Mouse (Mus musculus) intestine, postnatal 0 days (tissue): Measurements from ENCODE around the gene Lrguk. TPM values are rescaled to one million over a fixed set of nuclear protein-coding genes. Genes with fewer than 3 reads are reported as not detected.

Experiments
- ATAC-seq: fragments of 200-750 bp; cut with Nextera tagmentation; 2 replicates; pipeline ENCODE4 v1.8.0; 2017; ENCODE audit warnings: mild to moderate bottlenecking, moderate TSS enrichment, moderate library complexity
- H3K27ac ChIP-seq: fragments of 300-500 bp; sonication (generic); 2 replicates; pipeline ENCODE4 v1.5.1; 2014; ENCODE audit warnings: mild to moderate bottlenecking, low read depth, low read length, moderate library complexity
- H3K27me3 ChIP-seq: fragments of 300-500 bp; sonication (generic); replicated peaks from 2 replicates; pipeline ENCODE4 v1.6.1; 2014; ENCODE audit warnings: low read length, mixed read lengths; ENCODE audit not compliant: control insufficient read depth, insufficient read depth
- H3K36me3 ChIP-seq: fragments of 300-500 bp; sonication (generic); 2 replicates; pipeline ENCODE4 v1.6.1; 2014; ENCODE audit warnings: mild to moderate bottlenecking, moderate library complexity; ENCODE audit not compliant: control insufficient read depth, insufficient read depth
- H3K4me1 ChIP-seq: fragments of 300-500 bp; sonication (generic); replicated peaks from 2 replicates; pipeline ENCODE4 v1.6.1; 2014; ENCODE audit warnings: antibody characterized with exemption, low read length, mixed read lengths; ENCODE audit not compliant: control insufficient read depth, insufficient read depth
- H3K4me2 ChIP-seq: fragments of 300-500 bp; sonication (generic); replicated peaks from 2 replicates; pipeline ENCODE4 v1.6.1; 2014; ENCODE audit warnings: low read depth, mild to moderate bottlenecking, moderate library complexity
- H3K4me3 ChIP-seq: fragments of 300-500 bp; sonication (generic); 2 replicates; pipeline ENCODE4 v1.5.1; 2014; ENCODE audit warnings: low read depth, low read length
- H3K9ac ChIP-seq: fragments of 300-500 bp; sonication (generic); 2 replicates; pipeline ENCODE4 v1.6.1; 2014; ENCODE audit warnings: mild to moderate bottlenecking, low read depth, low read length
- H3K9me3 ChIP-seq: fragments of 300-500 bp; sonication (generic); 2 replicates; pipeline ENCODE4 v1.6.1; 2016; ENCODE audit warnings: mixed run types; ENCODE audit not compliant: control insufficient read depth
- CTCF ChIP-seq: sonication (generic); IDR thresholded peaks from 2 replicates; pipeline ENCODE4 v1.5.1; 2016; ENCODE audit warnings: low read depth, mild to moderate bottlenecking, control low read depth, antibody characterized with exemption, moderate library complexity
- whole genome bisulfite sequencing: fragments of 180-500 bp; shearing (Covaris S2); extraction: QIAGEN DNeasy Blood & Tissue Kit; methylation state at CpG from one replicate; pipeline ENCODE4 v1.1.7; 2014; 5-methylcytosine and 5-hydroxymethylcytosine counted together
- polyA plus RNA-seq: library from polyadenylated mRNA; unstranded; fragments of >200 nt; fragmentation: Nextera tagmentation; extraction: Ambion mirVana; gene quantifications from 2 replicates; pipeline ENCODE4 v1.2.1, GENCODE M21; 2015

Gene Lrguk
- polyA plus RNA-seq, 1 experiment from 2014 or later: 0.16 TPM

- peak; percentile 41 for TF ChIP-seq CTCF
- Histone ChIP-seq H3K36me3 (no peaks in the 10 kb centered on the region), H3K4me1 (no peaks in the 10 kb centered on the region), H3K27me3 (no peaks in the 10 kb centered on the region), H3K4me2 (no peak overlapping the region), H3K9ac (no peak overlapping the region), H3K9me3 (no peaks in the 10 kb centered on the region), H3K4me3 (no peak overlapping the region), H3K27ac (no peak overlapping the region)
- no peak for ATAC-seq
- WGBS: 85% methylated on average over 3 of the region's 3 CpGs
These were observed 44.7 kb downstream of the Lrguk start for GRCm38 (mm10) chr6:34073931-34074442.

DNA sequence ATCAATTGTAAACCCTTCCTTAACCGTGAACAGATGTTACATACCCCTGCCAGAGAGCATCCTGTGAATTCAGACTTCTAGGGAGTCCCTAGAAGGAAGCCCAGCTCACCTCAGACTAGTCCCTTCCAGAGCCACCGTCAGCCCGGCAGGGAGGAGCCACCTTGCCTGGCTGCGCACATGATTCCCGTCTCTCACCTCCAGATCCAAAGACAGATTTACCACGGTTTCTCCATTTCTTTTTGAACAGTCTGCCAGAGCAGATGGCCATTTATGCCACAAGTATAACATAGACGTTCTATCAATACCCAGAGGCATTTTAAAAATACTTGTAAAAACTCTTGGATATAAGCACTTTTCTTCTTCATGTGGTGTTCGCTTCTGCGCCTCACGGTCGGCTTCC, 46.3 kb downstream of the Lrguk start:
- no peaks in the 10 kb centered on the region for H3K9me3 ChIP-seq
- H3K4me3 ChIP-seq: no peak overlapping the region
- 83% methylated on average over 11 of the region's 11 CpGs for WGBS
- ATAC-seq: no peak
- H3K4me1 ChIP-seq: no peaks in the 10 kb centered on the region
- no peaks in the 10 kb centered on the region for H3K36me3 ChIP-seq
- no peaks in the 10 kb centered on the region for H3K27me3 ChIP-seq
- TF ChIP-seq CTCF: no peak
- H3K4me2 ChIP-seq: no peak overlapping the region
- no peak overlapping the region for H3K9ac ChIP-seq
- H3K27ac ChIP-seq: no peak overlapping the region

- 92% methylated on average over 5 of the region's 5 CpGs for WGBS
- Histone ChIP-seq H3K27ac (no peak overlapping the region), H3K27me3 (no peaks in the 10 kb centered on the region), H3K4me3 (no peak overlapping the region), H3K9me3 (no peaks in the 10 kb centered on the region), H3K4me1 (no peaks in the 10 kb centered on the region), H3K9ac (no peak overlapping the region), H3K4me2 (no peak overlapping the region), H3K36me3 (no peaks in the 10 kb centered on the region)
- TF ChIP-seq CTCF: no peak
- ATAC-seq: no peak
These were observed 54.2 kb downstream of the Lrguk start for GRCm38 (mm10) chr6:34083471-34083870.

GRCm38 (mm10) chr6:34087701-34088100, 58.5 kb downstream of the Lrguk start:
- no peaks in the 10 kb centered on the region for H3K9me3 ChIP-seq
- H3K36me3 ChIP-seq: no peaks in the 10 kb centered on the region
- ATAC-seq: no peak
- H3K4me3 ChIP-seq: no peak overlapping the region
- no peak overlapping the region for H3K9ac ChIP-seq
- H3K27me3 ChIP-seq: no peaks in the 10 kb centered on the region
- WGBS: 96% methylated on average over 4 of the region's 4 CpGs
- H3K4me1 ChIP-seq: no peaks in the 10 kb centered on the region
- TF ChIP-seq CTCF: no peak
- H3K4me2 ChIP-seq: no peak overlapping the region
- H3K27ac ChIP-seq: no peak overlapping the region

- no peaks in the 10 kb centered on the region for H3K27me3 ChIP-seq
- H3K4me2 ChIP-seq: no peak overlapping the region
- H3K27ac ChIP-seq: no peak overlapping the region
- no peaks in the 10 kb centered on the region for H3K4me1 ChIP-seq
- no peaks in the 10 kb centered on the region for H3K36me3 ChIP-seq
- no peak for ATAC-seq
- no peak overlapping the region for H3K9ac ChIP-seq
- no peak for TF ChIP-seq CTCF
- H3K4me3 ChIP-seq: no peak overlapping the region
- H3K9me3 ChIP-seq: no peaks in the 10 kb centered on the region
- WGBS: 62% methylated on average over 3 of the region's 3 CpGs
These were observed 59.7 kb downstream of the Lrguk start for GRCm38 (mm10) chr6:34088986-34089385.

GRCm38 (mm10) chr6:34091537-34091936, 62.3 kb downstream of the Lrguk start:
- Histone ChIP-seq H3K9ac (no peak overlapping the region), H3K9me3 (no peaks in the 10 kb centered on the region), H3K4me1 (no peaks in the 10 kb centered on the region), H3K27ac (no peak overlapping the region), H3K4me3 (no peak overlapping the region), H3K27me3 (no peaks in the 10 kb centered on the region), H3K36me3 (no peaks in the 10 kb centered on the region), H3K4me2 (no peak overlapping the region)
- 55% methylated on average over 3 of the region's 3 CpGs for WGBS
- no peak for ATAC-seq
- no peak for TF ChIP-seq CTCF

- Histone ChIP-seq H3K4me3 (no peak overlapping the region), H3K36me3 (no peaks in the 10 kb centered on the region), H3K9ac (no peak overlapping the region), H3K4me1 (no peaks in the 10 kb centered on the region), H3K27me3 (no peaks in the 10 kb centered on the region), H3K9me3 (no peaks in the 10 kb centered on the region), H3K4me2 (no peak overlapping the region), H3K27ac (no peak overlapping the region)
- WGBS: 68% methylated on average over 6 of the region's 6 CpGs
- no peak for ATAC-seq
- TF ChIP-seq CTCF: no peak
These were observed 67.0 kb downstream of the Lrguk start for GRCm38 (mm10) chr6:34096274-34096673.
